Mouse (Mus musculus) lung, adult 2 months (tissue): ENCODE measurements at regions not wholly inside any gene's neighbourhood (a gene's known extent, or its start where the extent isn't known, plus 50 kb on each side); places are given as distances from the start of the nearest gene placed in this dataset.

Experiments
- CTCF ChIP-seq: fragments of 200-500 bp; IDR thresholded peaks from 2 replicates; pipeline ENCODE4 v1.5.1; 2011; ENCODE audit warnings: mild to moderate bottlenecking, low read length, control low read depth; ENCODE audit not compliant: insufficient read depth
- POLR2A ChIP-seq: fragments of 200-500 bp; IDR thresholded peaks from 2 replicates; pipeline ENCODE4 v1.6.1; 2011; ENCODE audit warnings: low read depth, mild to moderate bottlenecking, control low read depth, low read length, borderline replicate concordance; ENCODE audit errors: extremely low read depth

DNA sequence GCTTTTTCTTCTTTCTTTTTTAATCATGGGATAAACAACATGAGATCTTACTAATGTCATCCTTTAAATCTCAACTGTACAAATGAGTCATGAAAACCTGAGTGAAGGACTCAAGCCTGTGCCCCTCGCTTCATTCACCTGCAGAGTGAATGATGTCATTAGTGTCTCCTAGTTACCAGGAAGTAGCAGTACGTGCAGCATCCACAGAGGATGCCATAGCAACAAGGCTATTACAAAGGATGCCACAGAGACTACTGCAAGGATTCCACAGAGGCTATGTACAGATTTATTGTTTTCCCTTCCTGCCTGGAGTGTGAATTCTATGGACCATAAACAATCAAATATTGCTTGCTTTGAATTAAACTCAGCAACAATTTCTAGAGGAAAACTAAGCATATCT is 98.0 kb upstream of the Fat4 start:
- TF ChIP-seq POLR2A (no peak), CTCF (no peak)
